Mouse (Mus musculus) adrenal gland, postnatal 36 days (tissue): ENCODE measurements at regions not wholly inside any gene's neighbourhood (a gene's known extent, or its start where the extent isn't known, plus 50 kb on each side); places are given as distances from the start of the nearest gene placed in this dataset.

ENCODE experiments used
- DNase-seq, 2 experiments: peaks; one replicate each; pipeline ENCODE4 v3.0.0; 2021; ENCODE audit warnings: mixed read lengths in 1 of 2

- no peak for DNase-seq
Observed at GRCm38 (mm10) chr14:47992851-47993250, 127.8 kb upstream of the Peli2 start.

DNA sequence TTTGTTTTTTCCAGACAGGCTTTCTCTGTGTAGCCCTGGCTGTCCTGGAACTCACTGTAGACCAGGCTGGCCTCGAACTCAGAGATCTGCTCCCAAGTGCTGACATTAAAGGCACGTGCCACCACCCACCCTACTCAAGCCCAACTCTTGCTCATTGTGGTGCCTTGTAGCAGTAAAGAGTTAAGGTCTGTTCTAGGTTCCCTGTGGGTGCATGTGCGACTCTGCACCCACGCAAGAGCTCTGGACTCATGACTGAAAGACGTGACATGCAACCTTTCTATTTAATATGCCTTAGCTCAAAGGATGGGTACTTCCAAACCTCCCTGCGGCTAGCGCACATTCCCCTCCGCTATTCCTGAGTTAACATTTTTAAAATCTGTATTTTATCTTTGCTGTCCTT is 121.7 kb upstream of the Peli2 start:
- no peak for DNase-seq

- no peak for DNase-seq
Observed at GRCm38 (mm10) chr14:48005092-48005928, 115.3 kb upstream of the Peli2 start.

DNA sequence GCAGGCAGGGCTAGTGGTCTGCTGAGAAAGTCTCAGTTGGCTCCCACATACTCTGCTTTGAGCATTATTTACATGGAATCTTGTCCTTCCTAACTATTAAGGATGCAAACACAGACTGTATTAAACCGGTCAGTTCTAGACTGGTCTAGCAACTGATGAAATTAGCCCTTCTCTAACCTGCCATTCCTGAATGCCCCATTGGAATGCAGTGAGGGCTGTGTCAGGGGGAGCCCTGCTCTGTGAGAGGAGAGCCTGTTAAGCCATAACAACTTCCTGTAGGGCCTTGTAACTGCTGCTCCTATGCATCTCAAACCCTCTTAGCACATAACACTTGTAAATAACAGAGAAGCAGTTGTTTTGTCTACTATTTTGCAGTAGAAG is 114.7 kb upstream of the Peli2 start:
- DNase-seq: no peak

DNA sequence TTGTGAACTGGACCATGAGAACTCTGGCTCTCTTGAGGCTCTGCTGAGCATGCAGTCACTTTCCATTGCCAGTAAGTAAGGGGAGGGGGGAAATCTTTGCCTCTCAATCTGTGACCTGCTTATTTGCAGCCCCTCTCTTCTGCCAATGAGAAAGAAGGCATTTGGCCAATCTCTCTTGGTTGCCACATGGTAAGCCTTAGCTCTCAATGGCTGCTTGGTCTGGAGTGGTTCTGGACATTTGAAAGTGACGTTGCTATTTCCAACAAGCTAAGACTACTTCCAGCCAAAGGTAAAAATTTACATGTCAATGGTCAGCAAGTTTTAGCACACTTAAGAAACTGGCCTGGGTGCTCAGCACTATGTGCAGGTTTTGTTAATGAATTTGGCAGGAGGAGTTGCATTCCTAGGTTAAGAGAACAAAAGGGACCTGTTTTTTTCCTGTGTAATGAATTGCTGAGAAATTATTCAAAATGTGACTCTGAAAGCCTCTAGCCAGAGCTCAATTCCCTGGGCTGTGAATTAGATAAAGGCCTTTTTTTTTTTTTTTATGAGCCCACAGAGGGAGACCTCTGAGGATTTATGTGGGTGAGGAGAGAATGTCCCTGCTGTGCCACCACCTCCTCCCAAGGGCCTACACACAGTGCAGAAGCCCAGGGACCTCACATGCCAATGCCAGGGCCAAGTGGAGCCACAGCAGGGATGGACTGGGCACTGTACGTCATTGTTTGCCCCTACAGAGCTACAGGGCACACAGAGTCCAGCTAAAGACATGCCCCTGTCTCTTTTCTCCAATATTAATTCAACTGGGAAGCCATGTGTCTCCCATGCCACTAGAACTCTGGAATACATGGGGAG is 108.0 kb upstream of the Peli2 start:
- no peak for DNase-seq

GRCm38 (mm10) chr14:48013431-48013830 is 107.2 kb upstream of the Peli2 start:
- DNase-seq: no peak

GRCm38 (mm10) chr14:48014776-48015175 is 105.8 kb upstream of the Peli2 start:
- no peak for DNase-seq

DNA sequence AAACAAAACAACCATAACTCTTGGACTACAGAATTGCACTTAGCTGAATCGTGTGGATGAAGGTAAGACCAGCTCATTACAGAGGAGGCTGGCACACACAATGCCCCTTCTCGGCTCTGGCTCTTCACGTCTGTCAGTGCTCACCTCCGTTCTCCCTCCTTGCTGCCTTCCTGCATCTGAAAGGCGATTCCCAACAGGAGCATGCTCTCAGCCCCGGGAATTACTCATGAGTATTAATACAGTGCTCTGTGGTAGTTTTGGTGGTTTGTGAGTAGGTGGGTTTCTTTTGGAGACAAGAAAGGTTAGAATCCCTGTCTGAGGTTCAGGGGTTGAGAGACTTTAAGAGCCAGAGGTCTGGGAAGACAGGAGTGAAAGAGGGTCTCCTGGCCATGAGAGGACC is 102.7 kb upstream of the Peli2 start:
- no peak for DNase-seq

DNA sequence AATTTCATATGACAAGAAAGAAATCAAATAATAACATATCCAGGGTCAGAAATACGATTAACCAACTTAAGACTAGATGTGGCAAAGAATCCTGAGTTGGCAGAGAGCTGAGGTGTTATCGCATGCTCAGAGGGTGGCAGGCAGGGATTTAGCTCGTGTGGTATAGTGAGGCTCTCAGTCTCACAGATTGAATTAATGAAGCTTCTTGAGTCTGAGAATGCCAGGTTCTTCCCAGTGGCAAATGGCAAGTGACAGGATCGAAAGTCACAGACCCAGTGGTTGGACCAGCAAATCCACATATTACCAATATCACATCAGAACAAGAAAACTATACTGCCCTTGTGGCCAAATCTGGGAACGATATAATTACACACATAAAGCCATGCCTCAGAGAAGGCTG is 101.3 kb upstream of the Peli2 start:
- DNase-seq: no peak

DNA sequence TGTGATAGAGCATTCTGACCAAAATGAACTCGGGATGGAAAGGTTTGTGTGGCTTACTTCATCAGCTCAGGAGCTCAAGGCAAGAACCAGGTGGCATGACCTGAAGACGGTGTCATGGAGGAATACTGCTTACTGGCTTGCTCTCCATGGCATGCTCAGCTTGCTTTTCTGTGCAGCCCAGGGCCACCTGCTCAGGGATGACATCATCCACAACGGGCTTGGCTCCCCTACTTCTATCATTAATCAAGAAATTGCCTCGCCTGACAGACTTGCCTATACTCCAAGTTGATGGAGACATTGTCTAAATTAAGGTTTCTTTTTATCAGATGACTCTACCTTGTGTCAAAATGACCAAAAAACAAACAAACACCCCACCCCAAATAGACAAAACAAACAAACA is 98.4 kb upstream of the Peli2 start:
- no peak for DNase-seq

GRCm38 (mm10) chr14:48024051-48024693 is 96.5 kb upstream of the Peli2 start:
- no peak for DNase-seq

DNA sequence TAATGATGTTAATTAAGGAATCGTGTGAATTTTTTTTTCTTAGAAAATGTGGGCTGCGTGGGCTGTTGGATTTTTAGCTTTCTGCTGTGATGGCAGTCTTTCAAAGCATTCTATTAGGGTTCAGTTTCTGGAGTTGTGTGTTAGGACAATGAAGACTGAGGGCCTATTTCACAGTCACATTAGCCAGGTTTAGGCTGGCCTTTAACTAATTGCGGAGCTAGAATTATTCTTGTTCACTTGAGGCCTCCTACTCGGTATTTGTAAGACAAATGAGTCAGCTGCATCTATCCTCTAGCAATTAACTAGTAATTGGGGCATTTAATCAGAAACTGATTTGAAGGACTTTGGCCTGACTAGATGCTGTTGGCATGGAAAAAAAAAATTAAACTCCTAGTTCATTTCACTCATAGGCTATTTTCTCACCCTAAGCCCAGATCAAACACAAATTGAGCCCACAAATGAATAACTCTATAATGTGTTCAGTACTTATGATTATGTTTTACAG is 81.3 kb upstream of the Peli2 start:
- DNase-seq: no peak

- DNase-seq: no peak
Observed at GRCm38 (mm10) chr14:48046094-48046493, 74.5 kb upstream of the Peli2 start.

DNA sequence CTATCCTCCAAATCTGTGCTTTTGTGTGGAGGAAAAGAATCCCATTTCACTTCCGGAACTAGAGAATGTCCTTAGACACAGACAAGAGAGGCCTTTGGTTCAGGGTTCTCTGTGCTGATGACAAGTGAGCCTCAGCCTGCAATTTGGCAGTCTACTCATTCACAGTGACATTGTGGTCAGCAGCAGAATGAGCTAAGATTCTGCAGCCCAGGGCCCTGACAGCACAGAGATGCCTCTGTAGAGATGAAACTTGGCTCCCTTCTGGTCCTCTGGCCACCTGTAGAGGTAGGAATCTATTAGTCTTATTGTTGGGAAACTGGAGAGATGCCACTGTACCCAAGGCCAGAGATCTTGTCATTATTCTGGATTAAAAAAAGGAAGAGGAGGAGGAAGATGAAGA is 73.8 kb upstream of the Peli2 start:
- no peak for DNase-seq

DNA sequence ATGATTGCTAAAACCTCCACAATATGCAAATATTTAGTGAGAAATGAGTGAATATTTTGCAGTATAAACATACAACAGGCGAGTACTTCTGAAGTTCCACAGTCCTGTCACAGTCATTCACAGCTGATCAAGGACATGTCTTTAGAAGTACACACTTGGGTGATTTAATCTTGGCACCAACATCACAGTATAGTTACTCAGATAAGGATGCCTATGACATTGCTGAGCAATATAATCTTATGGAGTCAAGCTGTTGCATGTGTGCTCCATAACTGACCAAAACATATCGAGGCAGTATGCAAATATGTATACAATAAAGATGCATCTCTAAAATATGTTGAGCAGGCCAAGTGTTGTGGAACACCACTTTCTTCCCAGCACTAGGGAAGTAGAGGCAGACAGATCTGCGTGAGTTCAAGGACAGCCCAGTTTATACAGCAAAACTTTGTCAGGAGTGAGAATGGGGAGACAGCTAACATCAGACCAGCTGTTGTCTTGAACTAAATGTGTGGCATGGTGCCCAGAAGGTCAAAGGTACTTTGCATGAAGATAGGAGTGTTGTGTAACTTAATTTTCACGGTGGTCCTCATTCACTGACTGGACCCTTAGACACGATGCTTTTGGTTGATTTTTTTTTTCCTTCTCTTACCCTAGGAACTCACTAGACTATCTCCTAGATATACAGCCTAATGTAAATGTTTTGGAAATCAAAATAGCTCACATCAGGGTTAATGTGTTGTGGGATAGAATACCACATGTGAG is 70.7 kb upstream of the Peli2 start:
- DNase-seq: no peak

GRCm38 (mm10) chr14:48050460-48050760 is 70.2 kb upstream of the Peli2 start:
- DNase-seq: no peak

- DNase-seq: no peak
Observed at GRCm38 (mm10) chr14:48051971-48052370, 68.7 kb upstream of the Peli2 start.

DNA sequence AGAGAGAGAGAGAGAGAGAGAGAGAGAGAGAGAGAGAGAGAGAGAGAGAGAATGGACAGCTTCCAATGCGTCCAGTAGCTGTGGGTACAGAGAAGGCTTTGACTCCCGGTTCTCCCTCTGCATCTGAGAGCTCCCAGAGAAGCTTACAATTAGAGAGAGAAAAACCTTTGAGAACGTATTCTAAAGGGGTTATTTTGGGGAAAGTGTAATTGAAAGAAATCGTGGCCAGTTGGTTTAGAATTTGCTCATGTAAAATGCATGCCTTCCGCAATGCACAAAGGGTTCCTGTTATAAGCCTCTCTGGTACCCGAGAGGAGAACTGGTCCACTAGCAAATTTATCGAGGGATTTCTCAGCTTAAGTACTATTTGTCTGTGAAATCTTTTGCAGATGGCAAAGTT is 68.2 kb upstream of the Peli2 start:
- no peak for DNase-seq

GRCm38 (mm10) chr14:48053151-48053550 is 67.5 kb upstream of the Peli2 start:
- no peak for DNase-seq

DNA sequence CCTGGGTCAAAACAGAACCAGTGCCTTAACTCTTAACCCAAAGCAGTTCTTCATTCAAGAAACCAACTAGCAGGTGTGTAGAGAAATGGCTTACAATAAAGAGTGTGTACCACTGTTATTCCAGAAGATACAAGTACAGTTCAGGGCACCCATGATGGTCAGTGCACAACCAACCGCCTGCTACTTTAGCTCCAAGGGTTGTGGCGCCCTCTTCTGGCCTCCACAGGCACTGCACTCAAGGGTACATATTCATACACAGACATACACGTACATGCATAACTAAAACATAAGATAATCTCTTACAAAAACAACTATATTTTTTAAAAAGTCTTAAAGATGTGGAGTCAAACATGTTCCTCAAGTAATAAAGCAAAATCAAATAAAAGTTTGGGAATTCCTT is 65.9 kb upstream of the Peli2 start:
- no peak for DNase-seq

GRCm38 (mm10) chr14:48055861-48056260 is 64.8 kb upstream of the Peli2 start:
- DNase-seq: no peak

GRCm38 (mm10) chr14:48058234-48058868 is 62.3 kb upstream of the Peli2 start:
- no peak for DNase-seq
